Mouse (Mus musculus): ENCODE data around the gene Rps6kc1. TPM values are rescaled to one million over a fixed set of nuclear protein-coding genes. Genes with fewer than 3 reads are reported as not detected.

The Rps6kc1 gene
- polyA plus RNA-seq, 1 experiment, result 25.0 TPM

- Histone ChIP-seq H3K27ac (ENCODE audit: insufficient read depth, low read length) (no peak overlapping the region), H3K4me3 (ENCODE audit: insufficient read depth, low read length) (no peak overlapping the region), H3K4me1 (ENCODE audit: control insufficient read depth, insufficient read depth, low read length) (no peaks in the 10 kb centered on the region)
- TF ChIP-seq POLR2A (IDR thresholded peaks at IDR 0.05; ENCODE audit: low read depth, low read length), result no peak
- no peak for TF ChIP-seq CTCF (IDR thresholded peaks at IDR 0.05; ENCODE audit: borderline replicate concordance, insufficient read depth, low read length)
Observed at GRCm38 (mm10) chr1:190777660-190778059, 133.9 kb downstream of the Rps6kc1 start.

- TF ChIP-seq POLR2A (IDR thresholded peaks at IDR 0.05; ENCODE audit: low read depth, low read length) (no peak), CTCF (IDR thresholded peaks at IDR 0.05; ENCODE audit: borderline replicate concordance, insufficient read depth, low read length) (no peak)
- H3K4me3 ChIP-seq (ENCODE audit: insufficient read depth, low read length), result no peak overlapping the region
- no peak overlapping the region for H3K27ac ChIP-seq (ENCODE audit: insufficient read depth, low read length)
- H3K4me1 ChIP-seq (ENCODE audit: control insufficient read depth, insufficient read depth, low read length), result no peaks in the 10 kb centered on the region
Observed at GRCm38 (mm10) chr1:190776260-190776659, 135.3 kb downstream of the Rps6kc1 start.

DNA sequence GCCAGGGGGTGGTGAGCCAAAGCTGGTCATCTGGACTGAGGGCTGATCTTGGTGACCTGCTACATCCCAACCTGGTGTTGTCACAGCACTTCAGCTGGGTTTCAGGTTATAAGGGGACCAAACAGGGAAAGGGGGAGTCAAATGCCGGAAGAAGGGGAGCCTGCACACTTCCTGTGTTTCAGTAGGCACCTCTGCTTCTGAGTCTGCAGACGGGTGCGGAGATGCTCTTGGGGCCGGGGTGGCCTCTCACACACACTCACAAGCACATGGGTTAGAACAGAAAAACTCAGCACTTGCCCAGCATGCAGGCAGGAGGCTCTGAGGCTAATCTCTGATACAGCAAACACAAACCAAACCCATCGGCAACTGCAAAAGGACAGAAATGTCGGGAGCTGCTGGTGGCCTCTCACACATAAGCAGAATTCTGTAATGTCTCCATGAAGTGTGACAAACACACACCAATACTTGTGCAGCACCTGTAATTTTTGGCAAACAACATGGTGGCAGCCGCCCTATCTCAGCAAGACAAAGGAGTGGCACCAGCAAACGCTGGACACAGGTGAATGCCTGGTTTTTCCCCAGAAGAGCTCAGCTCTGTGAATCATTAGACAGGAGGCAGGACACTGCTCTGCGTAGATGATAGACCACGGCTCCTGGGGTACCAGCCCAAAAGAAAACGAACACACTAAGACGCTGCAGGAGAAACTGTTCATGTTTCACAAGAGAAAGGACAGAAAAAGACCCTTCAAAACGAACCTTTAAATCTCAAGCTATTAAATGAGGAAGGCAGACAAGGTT, 139.3 kb downstream of the Rps6kc1 start:
- TF ChIP-seq POLR2A (IDR thresholded peaks at IDR 0.05; ENCODE audit: low read depth, low read length), result no peak
- TF ChIP-seq CTCF (IDR thresholded peaks at IDR 0.05; ENCODE audit: borderline replicate concordance, insufficient read depth, low read length), result no peak
- Histone ChIP-seq H3K4me1 (ENCODE audit: control insufficient read depth, insufficient read depth, low read length) (no peaks in the 10 kb centered on the region; the same call in 1 of the 2 replicates), H3K27ac (ENCODE audit: insufficient read depth, low read length) (no peak overlapping the region), H3K4me3 (ENCODE audit: insufficient read depth, low read length) (no peak overlapping the region)

GRCm38 (mm10) chr1:190769748-190770147, 141.8 kb downstream of the Rps6kc1 start:
- no peak overlapping the region for H3K4me3 ChIP-seq (ENCODE audit: insufficient read depth, low read length)
- H3K4me1 ChIP-seq (ENCODE audit: control insufficient read depth, insufficient read depth, low read length), result no peaks in the 10 kb centered on the region; the same call in 1 of the 2 replicates
- no peak overlapping the region for H3K27ac ChIP-seq (ENCODE audit: insufficient read depth, low read length)
- no peak for TF ChIP-seq CTCF (IDR thresholded peaks at IDR 0.05; ENCODE audit: borderline replicate concordance, insufficient read depth, low read length)

DNA sequence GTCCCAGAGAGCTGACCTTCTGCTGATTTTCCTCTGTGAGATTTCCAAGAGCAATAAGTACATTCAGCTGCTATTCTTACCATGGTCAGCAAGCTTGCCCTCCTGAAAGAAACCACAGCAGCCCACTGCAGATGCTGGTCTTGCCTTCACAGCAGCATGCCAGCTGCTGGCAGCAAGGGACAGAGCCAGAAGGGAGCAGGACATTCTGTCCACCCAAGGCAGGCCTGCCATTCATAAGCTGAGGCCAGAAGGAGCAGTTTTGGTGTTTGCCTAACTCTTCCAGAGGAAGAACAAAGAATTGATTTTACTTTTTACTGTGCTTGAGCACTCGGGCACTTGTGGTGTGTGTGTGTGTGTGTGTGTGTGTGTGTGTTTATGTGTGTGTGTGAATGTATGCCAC, 143.3 kb downstream of the Rps6kc1 start:
- TF ChIP-seq CTCF (IDR thresholded peaks at IDR 0.05; ENCODE audit: borderline replicate concordance, insufficient read depth, low read length), result no peak
- no peak for TF ChIP-seq POLR2A (IDR thresholded peaks at IDR 0.05; ENCODE audit: low read depth, low read length)
- Histone ChIP-seq H3K4me3 (ENCODE audit: insufficient read depth, low read length) (no peak overlapping the region), H3K27ac (ENCODE audit: insufficient read depth, low read length) (no peak overlapping the region), H3K4me1 (ENCODE audit: control insufficient read depth, insufficient read depth, low read length) (no peaks in the 10 kb centered on the region; the same call in 1 of the 2 replicates)

GRCm38 (mm10) chr1:190767621-190768020, 143.9 kb downstream of the Rps6kc1 start:
- Histone ChIP-seq H3K4me3 (ENCODE audit: insufficient read depth, low read length) (no peak overlapping the region), H3K27ac (ENCODE audit: insufficient read depth, low read length) (no peak overlapping the region), H3K4me1 (ENCODE audit: control insufficient read depth, insufficient read depth, low read length) (no peaks in the 10 kb centered on the region; the same call in 1 of the 2 replicates)
- TF ChIP-seq CTCF (IDR thresholded peaks at IDR 0.05; ENCODE audit: borderline replicate concordance, insufficient read depth, low read length) (no peak), POLR2A (IDR thresholded peaks at IDR 0.05; ENCODE audit: low read depth, low read length) (no peak)

GRCm38 (mm10) chr1:190766800-190767199, 144.8 kb downstream of the Rps6kc1 start:
- TF ChIP-seq CTCF (IDR thresholded peaks at IDR 0.05; ENCODE audit: borderline replicate concordance, insufficient read depth, low read length) (no peak), POLR2A (IDR thresholded peaks at IDR 0.05; ENCODE audit: low read depth, low read length) (no peak)
- Histone ChIP-seq H3K4me3 (ENCODE audit: insufficient read depth, low read length) (no peak overlapping the region), H3K27ac (ENCODE audit: insufficient read depth, low read length) (no peak overlapping the region), H3K4me1 (ENCODE audit: control insufficient read depth, insufficient read depth, low read length) (no peaks in the 10 kb centered on the region; the same call in 1 of the 2 replicates)

GRCm38 (mm10) chr1:190763756-190764155, 147.8 kb downstream of the Rps6kc1 start:
- TF ChIP-seq POLR2A (IDR thresholded peaks at IDR 0.05; ENCODE audit: low read depth, low read length), result no peak
- TF ChIP-seq CTCF (IDR thresholded peaks at IDR 0.05; ENCODE audit: borderline replicate concordance, insufficient read depth, low read length), result no peak
- Histone ChIP-seq H3K4me3 (ENCODE audit: insufficient read depth, low read length) (no peak overlapping the region), H3K27ac (ENCODE audit: insufficient read depth, low read length) (no peak overlapping the region), H3K4me1 (ENCODE audit: control insufficient read depth, insufficient read depth, low read length) (no peaks in the 10 kb centered on the region; the same call in 1 of the 2 replicates)

GRCm38 (mm10) chr1:190761786-190762185, 149.8 kb downstream of the Rps6kc1 start:
- TF ChIP-seq POLR2A (IDR thresholded peaks at IDR 0.05; ENCODE audit: low read depth, low read length) (no peak), CTCF (IDR thresholded peaks at IDR 0.05; ENCODE audit: borderline replicate concordance, insufficient read depth, low read length) (no peak)
- Histone ChIP-seq H3K4me1 (ENCODE audit: control insufficient read depth, insufficient read depth, low read length) (no peaks in the 10 kb centered on the region), H3K4me3 (ENCODE audit: insufficient read depth, low read length) (no peak overlapping the region), H3K27ac (ENCODE audit: insufficient read depth, low read length) (no peak overlapping the region)

DNA sequence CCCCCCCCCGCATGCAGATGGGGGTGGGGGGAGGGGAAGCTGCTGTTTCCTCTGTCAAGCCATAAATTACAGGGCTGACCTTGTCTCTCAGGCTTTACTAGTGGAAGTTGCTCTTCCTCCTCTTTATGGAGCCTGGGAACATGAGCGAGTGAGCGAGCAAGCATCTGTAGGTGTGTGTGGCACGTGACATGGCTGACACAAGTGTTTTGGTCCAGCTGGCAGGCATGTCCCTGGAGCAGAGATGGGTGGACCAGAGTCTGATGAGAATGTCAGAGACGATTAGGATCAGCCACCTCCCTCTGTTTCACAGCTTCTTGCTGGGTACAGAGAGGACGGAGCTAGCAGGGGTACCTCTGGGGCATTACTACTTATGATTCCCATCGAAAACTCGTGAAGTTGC, 153.7 kb downstream of the Rps6kc1 start:
- Histone ChIP-seq H3K4me3 (ENCODE audit: insufficient read depth, low read length) (no peak overlapping the region), H3K4me1 (ENCODE audit: control insufficient read depth, insufficient read depth, low read length) (no peaks in the 10 kb centered on the region), H3K27ac (ENCODE audit: insufficient read depth, low read length) (no peak overlapping the region)
- no peak for TF ChIP-seq POLR2A (IDR thresholded peaks at IDR 0.05; ENCODE audit: low read depth, low read length)
- TF ChIP-seq CTCF (IDR thresholded peaks at IDR 0.05; ENCODE audit: borderline replicate concordance, insufficient read depth, low read length), result no peak

Data from embryonic fibroblast, embryonic 13.5 days (primary cell).